Mouse (Mus musculus): Measurements from ENCODE around the gene H2afy. TPM values are rescaled to one million over a fixed set of nuclear protein-coding genes. Genes with fewer than 3 reads are reported as not detected.
A peak's percentile ranks its signal among the peaks of the same experiment; 100 is the strongest.

Gene H2afy
- polyA plus RNA-seq, 1 experiment from 2014 or later: 548 TPM

GRCm38 (mm10) chr13:56079616-56080015 is 56.5 kb downstream of the H2afy start:
- ATAC-seq: no peak
- Histone ChIP-seq H3K4me3 (no peak overlapping the region), H3K4me1 (peaks cover 21% of the 10 kb centered on the region), H3K4me2 (no peak overlapping the region), H3K9ac (no peak overlapping the region), H3K36me3 (ENCODE audit: poor library complexity, severe bottlenecking) (peaks cover 99% of the 10 kb centered on the region), H3K27me3 (no peaks in the 10 kb centered on the region), H3K27ac (no peak overlapping the region), H3K9me3 (replicated peaks) (no peaks in the 10 kb centered on the region)
- WGBS: 96% methylated on average over 2 of the region's 2 CpGs

DNA sequence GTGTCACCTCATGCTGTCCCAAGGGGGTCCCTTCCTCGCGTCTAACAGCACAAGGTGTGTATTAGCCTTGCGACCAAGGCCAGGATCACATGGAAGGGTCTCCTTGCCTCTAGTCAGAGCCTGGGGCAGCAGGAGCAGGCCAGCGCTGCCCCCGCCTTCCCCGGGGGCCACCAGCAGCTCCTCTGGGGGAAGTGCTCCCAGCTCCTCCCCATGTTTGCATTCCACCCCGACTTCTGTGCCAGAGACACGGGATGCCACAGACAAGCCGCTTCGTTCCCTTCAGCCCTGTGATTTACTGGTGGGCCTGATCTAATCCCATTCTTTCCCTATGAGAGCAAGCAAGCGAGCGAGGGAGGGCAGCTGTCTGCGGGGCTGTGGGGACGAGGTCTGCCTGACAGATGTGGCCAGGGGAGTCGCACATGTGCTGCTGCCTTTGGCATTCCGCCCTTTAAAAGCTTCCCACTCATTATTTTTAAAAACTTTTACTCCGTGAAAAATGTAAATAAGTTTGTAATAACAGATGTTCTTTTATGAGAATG is 57.4 kb downstream of the H2afy start:
- WGBS: 81% methylated on average over 17 of the region's 17 CpGs

DNA sequence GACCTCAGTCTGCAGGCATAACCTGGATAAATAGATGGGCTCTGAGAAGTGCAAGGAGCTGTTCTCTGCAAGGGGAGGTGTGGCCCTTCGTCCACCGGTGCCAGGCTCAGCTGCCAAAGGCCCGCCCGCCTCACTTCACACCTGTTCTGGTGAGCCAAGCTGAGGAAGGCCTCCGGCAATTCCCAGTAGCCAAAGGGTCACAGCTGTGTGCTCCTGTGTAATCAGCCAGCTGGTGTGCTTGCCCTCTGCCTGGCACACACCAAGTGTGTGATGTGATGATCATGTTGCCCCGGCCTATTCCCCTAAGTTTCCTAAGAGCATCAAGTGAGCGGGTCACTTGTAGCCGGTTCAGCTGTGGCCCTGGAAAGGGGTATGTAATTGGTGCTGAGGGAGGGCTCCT is 60.2 kb downstream of the H2afy start:
- Histone ChIP-seq H3K36me3 (ENCODE audit: poor library complexity, severe bottlenecking) (peaks cover 91% of the 10 kb centered on the region), H3K4me3 (no peak overlapping the region), H3K27me3 (no peaks in the 10 kb centered on the region), H3K4me1 (0 out of 2 replicates have a peak, but pooled peaks cover 3% of the 10 kb centered on the region), H3K9me3 (replicated peaks) (no peaks in the 10 kb centered on the region), H3K27ac (no peak overlapping the region), H3K9ac (no peak overlapping the region), H3K4me2 (no peak overlapping the region)
- 86% methylated on average over 8 of the region's 8 CpGs for WGBS
- ATAC-seq: no peak

More for the DNA sequence above, 57.4 kb downstream of the H2afy start:
- H3K27me3 ChIP-seq: no peaks in the 10 kb centered on the region
- peaks cover 100% of the 10 kb centered on the region for H3K36me3 ChIP-seq (ENCODE audit: poor library complexity, severe bottlenecking)
- H3K4me3 ChIP-seq: no peak overlapping the region
- H3K4me1 ChIP-seq: peaks cover 21% of the 10 kb centered on the region
- H3K9me3 ChIP-seq (replicated peaks): no peaks in the 10 kb centered on the region
- H3K9ac ChIP-seq: no peak overlapping the region
- H3K4me2 ChIP-seq: no peak overlapping the region
- ATAC-seq: no peak
- H3K27ac ChIP-seq: no peak overlapping the region

- Histone ChIP-seq H3K27ac (no peak overlapping the region), H3K36me3 (ENCODE audit: poor library complexity, severe bottlenecking) (peaks cover 67% of the 10 kb centered on the region), H3K4me3 (no peak overlapping the region), H3K4me1 (peaks cover 12% of the 10 kb centered on the region; the same call in 1 of the 2 replicates), H3K9me3 (replicated peaks) (no peaks in the 10 kb centered on the region), H3K4me2 (no peak overlapping the region), H3K27me3 (no peaks in the 10 kb centered on the region), H3K9ac (no peak overlapping the region)
- ATAC-seq: no peak
- 83% methylated on average over 5 of the region's 5 CpGs for WGBS
Observed at GRCm38 (mm10) chr13:56073186-56073585, 63.0 kb downstream of the H2afy start.

GRCm38 (mm10) chr13:56072268-56072607 is 63.9 kb downstream of the H2afy start:
- H3K27me3 ChIP-seq: no peaks in the 10 kb centered on the region
- H3K9ac ChIP-seq: no peak overlapping the region
- peaks cover 12% of the 10 kb centered on the region; the same call in 1 of the 2 replicates for H3K4me1 ChIP-seq
- no peak overlapping the region; the same call in 1 of the 2 replicates for H3K27ac ChIP-seq
- H3K36me3 ChIP-seq (ENCODE audit: poor library complexity, severe bottlenecking): peaks cover 57% of the 10 kb centered on the region
- H3K9me3 ChIP-seq (replicated peaks): no peaks in the 10 kb centered on the region
- H3K4me3 ChIP-seq: no peak overlapping the region
- no peak overlapping the region for H3K4me2 ChIP-seq
- WGBS: 43% methylated on average over 4 of the region's 4 CpGs
- no peak; the same call in 1 of the 2 replicates for ATAC-seq

DNA sequence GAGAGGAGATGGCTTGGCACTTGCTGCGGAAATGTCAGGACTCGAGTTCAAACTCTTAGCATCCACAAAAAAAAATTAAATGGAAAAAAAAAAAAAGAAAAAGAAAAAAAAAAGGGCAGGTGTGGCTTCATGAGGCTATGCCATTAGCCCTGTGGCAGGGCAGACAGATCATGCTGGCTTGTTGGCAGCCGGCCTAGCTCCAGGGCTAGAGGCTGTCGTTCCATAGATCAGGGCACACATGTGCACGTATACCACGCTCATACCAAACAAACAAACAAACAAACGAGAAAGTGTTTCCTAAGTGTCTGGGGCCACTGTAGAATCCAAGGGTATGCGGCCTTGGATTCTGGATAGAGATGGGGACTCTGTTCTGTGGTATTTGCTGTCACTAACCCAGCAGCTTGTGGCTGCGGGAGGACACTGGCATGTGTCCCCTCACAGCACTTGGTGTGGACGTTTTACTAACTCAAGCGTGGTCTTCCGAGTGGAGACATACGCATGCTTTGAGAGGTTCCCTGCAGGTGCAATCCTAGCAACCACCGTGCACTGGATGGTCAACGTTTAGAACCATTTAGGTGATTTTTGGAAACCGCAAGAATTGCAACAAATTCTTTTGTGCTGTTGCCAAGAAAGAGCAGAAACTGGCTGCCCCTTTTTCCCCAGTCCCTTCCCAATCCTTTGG is 64.4 kb downstream of the H2afy start:
- Histone ChIP-seq H3K4me3 (no peak overlapping the region), H3K4me1 (peaks cover 12% of the 10 kb centered on the region; the same call in 1 of the 2 replicates), H3K4me2 (no peak overlapping the region), H3K27me3 (no peaks in the 10 kb centered on the region), H3K9me3 (replicated peaks) (no peaks in the 10 kb centered on the region), H3K36me3 (ENCODE audit: poor library complexity, severe bottlenecking) (peaks cover 52% of the 10 kb centered on the region), H3K9ac (no peak overlapping the region), H3K27ac (0 out of 2 replicates have a peak overlapping the region, but pooled peaks have one; percentile 16)
- no peak for ATAC-seq
- WGBS: 72% methylated on average over 16 of the region's 16 CpGs

GRCm38 (mm10) chr13:56069643-56070042 is 66.5 kb downstream of the H2afy start:
- no peak for ATAC-seq
- no peak overlapping the region for H3K9ac ChIP-seq
- H3K27me3 ChIP-seq: no peaks in the 10 kb centered on the region
- peaks cover 12% of the 10 kb centered on the region; the same call in 1 of the 2 replicates for H3K4me1 ChIP-seq
- no peak overlapping the region for H3K4me2 ChIP-seq
- peaks cover 31% of the 10 kb centered on the region for H3K36me3 ChIP-seq (ENCODE audit: poor library complexity, severe bottlenecking)
- no peaks in the 10 kb centered on the region for H3K9me3 ChIP-seq (replicated peaks)
- H3K27ac ChIP-seq: no peak overlapping the region
- WGBS: 73% methylated on average over 5 of the region's 6 CpGs
- no peak overlapping the region for H3K4me3 ChIP-seq

DNA sequence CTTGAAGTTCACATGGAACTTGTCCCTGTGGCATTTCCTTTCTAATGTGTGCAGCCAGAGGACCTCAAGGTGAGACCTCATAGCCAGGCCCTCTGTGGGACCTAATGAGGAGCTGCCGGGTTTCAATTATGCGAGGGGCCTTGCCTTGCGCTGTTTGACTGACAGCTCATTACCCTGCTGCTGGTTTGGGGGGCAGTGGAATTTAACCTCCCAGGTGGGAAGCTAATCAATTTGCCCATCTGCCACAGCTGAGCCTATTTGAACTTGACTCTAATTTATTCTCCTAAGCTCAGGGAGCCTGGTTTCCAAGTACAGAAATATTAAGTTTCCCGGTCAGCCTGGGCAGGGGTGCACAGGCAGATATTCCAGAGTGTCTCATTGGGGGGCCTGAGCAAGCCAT is 67.6 kb downstream of the H2afy start:
- no peak overlapping the region for H3K27ac ChIP-seq
- ATAC-seq: no peak
- H3K4me1 ChIP-seq: peaks cover 12% of the 10 kb centered on the region; the same call in 1 of the 2 replicates
- no peaks in the 10 kb centered on the region for H3K9me3 ChIP-seq (replicated peaks)
- H3K27me3 ChIP-seq: no peaks in the 10 kb centered on the region
- H3K4me2 ChIP-seq: no peak overlapping the region
- no peak overlapping the region for H3K4me3 ChIP-seq
- H3K9ac ChIP-seq: no peak overlapping the region
- 46% methylated on average over 4 of the region's 4 CpGs for WGBS
- H3K36me3 ChIP-seq (ENCODE audit: poor library complexity, severe bottlenecking): peaks cover 21% of the 10 kb centered on the region

DNA sequence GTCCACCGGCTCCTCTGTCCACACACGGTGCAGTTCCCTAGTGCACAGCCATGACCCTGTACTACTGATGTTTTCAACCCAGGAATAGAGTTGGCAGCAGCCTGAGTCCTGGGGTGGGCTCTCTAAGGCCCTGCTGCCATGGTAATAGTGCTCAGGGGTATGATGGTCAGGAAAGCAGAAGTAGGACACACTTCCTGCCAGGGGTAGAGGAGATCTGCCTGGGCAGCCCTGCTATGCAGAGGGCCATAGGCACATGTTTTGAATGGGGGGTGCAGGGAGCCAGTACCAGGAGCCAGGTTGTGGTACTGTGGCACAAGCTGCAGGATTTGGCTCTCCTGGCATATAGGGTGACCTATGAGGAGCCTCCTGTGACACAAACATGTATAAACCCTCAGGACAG is 69.3 kb downstream of the H2afy start:
- H3K27ac ChIP-seq: no peak overlapping the region
- ATAC-seq: no peak
- no peak overlapping the region for H3K4me2 ChIP-seq

DNA sequence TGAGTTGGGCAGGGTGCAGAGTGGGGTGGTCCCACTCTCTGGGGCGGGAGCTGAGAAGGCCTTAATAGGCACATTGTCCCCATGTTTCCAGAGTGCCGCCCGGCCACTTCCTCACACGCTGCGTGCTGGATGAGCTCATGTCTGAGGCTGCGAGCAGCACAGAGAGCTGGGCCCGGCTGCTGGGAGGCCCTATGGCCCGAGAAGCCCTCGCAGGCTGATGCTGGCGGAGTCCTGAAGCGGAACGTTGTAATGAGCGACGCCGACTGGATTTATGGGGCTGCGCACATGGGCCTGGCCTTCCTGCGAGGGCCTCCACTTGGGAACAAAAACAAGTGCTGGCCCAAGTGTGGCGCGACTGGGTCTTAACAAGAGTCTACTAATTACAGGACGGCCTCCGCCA is 70.0 kb downstream of the H2afy start:
- Histone ChIP-seq H3K4me2 (no peak overlapping the region), H3K36me3 (ENCODE audit: poor library complexity, severe bottlenecking) (peaks cover 5% of the 10 kb centered on the region), H3K27me3 (no peaks in the 10 kb centered on the region), H3K4me1 (peaks cover 9% of the 10 kb centered on the region; the same call in 1 of the 2 replicates), H3K27ac (no peak overlapping the region), H3K9ac (no peak overlapping the region), H3K4me3 (no peak overlapping the region), H3K9me3 (replicated peaks) (no peaks in the 10 kb centered on the region)
- no peak for ATAC-seq
- 79% methylated on average over 21 of the region's 21 CpGs for WGBS

More for the DNA sequence above, 69.3 kb downstream of the H2afy start:
- H3K36me3 ChIP-seq (ENCODE audit: poor library complexity, severe bottlenecking): peaks cover 8% of the 10 kb centered on the region
- no peak overlapping the region for H3K4me3 ChIP-seq
- no peak overlapping the region for H3K9ac ChIP-seq
- H3K9me3 ChIP-seq (replicated peaks): no peaks in the 10 kb centered on the region
- peaks cover 12% of the 10 kb centered on the region; the same call in 1 of the 2 replicates for H3K4me1 ChIP-seq
- no peaks in the 10 kb centered on the region for H3K27me3 ChIP-seq
- WGBS: 89% methylated on average over 2 of the region's 2 CpGs

DNA sequence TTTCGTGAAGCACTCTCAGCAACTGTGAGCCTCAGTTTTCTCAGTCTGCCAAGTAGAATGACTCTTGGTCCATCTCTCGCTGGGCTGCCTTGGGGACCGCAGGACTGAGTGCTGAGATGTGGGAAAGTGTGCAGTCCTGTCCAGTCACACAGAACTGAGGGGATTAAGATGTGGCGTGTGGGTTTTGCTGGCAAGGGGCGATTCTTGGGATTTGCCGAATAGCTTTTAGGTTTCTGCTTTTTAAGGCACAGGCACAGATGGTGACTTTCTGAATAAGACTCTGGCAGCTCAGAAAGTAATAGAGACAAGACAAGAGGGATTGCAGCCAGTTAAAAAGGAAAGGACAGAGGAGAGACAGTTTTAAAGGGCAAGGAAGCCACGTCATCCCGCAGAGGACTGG is 78.4 kb downstream of the H2afy start:
- no peak overlapping the region for H3K4me3 ChIP-seq
- H3K27me3 ChIP-seq: no peaks in the 10 kb centered on the region
- no peaks in the 10 kb centered on the region for H3K36me3 ChIP-seq (ENCODE audit: poor library complexity, severe bottlenecking)
- ATAC-seq: no peak
- H3K9me3 ChIP-seq (replicated peaks): no peaks in the 10 kb centered on the region
- WGBS: 67% methylated on average over 8 of the region's 8 CpGs
- no peak overlapping the region for H3K9ac ChIP-seq
- peaks cover 7% of the 10 kb centered on the region; the same call in 1 of the 2 replicates for H3K4me1 ChIP-seq
- no peak overlapping the region for H3K4me2 ChIP-seq
- H3K27ac ChIP-seq: no peak overlapping the region

DNA sequence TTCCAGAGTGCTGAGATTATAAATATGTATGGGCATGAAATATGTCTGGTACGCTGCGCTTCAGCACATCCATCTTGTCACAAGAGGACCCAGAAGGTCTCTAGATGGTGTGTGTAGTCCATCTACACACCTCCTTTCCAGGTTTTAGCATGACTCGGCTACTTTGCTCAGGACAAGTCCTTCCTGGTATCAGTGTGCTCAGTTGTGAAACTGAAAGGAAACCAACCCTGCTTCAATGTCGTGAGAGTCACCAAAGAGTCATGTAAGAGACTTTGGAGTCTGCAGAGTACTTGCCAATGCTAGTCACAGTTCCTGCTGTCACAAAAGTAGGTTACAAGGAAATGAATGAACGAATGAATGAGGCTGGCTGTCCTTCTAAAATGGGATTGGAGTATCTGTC is 80.4 kb downstream of the H2afy start:
- H3K27me3 ChIP-seq: no peaks in the 10 kb centered on the region
- no peak overlapping the region for H3K9ac ChIP-seq
- H3K36me3 ChIP-seq (ENCODE audit: poor library complexity, severe bottlenecking): no peaks in the 10 kb centered on the region
- ATAC-seq: no peak
- no peak overlapping the region for H3K4me3 ChIP-seq
- no peak overlapping the region for H3K4me2 ChIP-seq
- no peaks in the 10 kb centered on the region for H3K9me3 ChIP-seq (replicated peaks)
- 87% methylated on average over 5 of the region's 5 CpGs for WGBS
- peaks cover 11% of the 10 kb centered on the region; the same call in 1 of the 2 replicates for H3K4me1 ChIP-seq
- H3K27ac ChIP-seq: no peak overlapping the region
